Mouse (Mus musculus) small intestine, adult 2 months (tissue): ENCODE results near the gene Gm10392.

Source experiments
- CTCF ChIP-seq: fragments of 200-500 bp; IDR thresholded peaks from 2 replicates; pipeline ENCODE4 v1.5.1; 2012; ENCODE audit warnings: low read depth, mild to moderate bottlenecking, control low read depth, inconsistent platforms, low read length, moderate library complexity, mixed read lengths; ENCODE audit not compliant: insufficient replicate concordance, insufficient read length; ENCODE audit errors: extremely low read depth
- POLR2A ChIP-seq: fragments of 200-500 bp; IDR thresholded peaks from 2 replicates; pipeline ENCODE4 v1.6.1; 2012; ENCODE audit warnings: low read depth, mild to moderate bottlenecking, control low read depth, inconsistent platforms, low read length, moderate library complexity

GRCm38 (mm10) chr11:77513811-77514170 is 5.2 kb downstream of the Gm10392 start:
- TF ChIP-seq POLR2A (no peak), CTCF (no peak)
